Mouse (Mus musculus) lung, adult 2 months (tissue): ENCODE results near the gene Gstp1.

Source experiments
- CTCF ChIP-seq: fragments of 200-500 bp; IDR thresholded peaks from 2 replicates; pipeline ENCODE4 v1.5.1; 2011; ENCODE audit warnings: mild to moderate bottlenecking, low read length, control low read depth; ENCODE audit not compliant: insufficient read depth
- POLR2A ChIP-seq: fragments of 200-500 bp; IDR thresholded peaks from 2 replicates; pipeline ENCODE4 v1.6.1; 2011; ENCODE audit warnings: low read depth, mild to moderate bottlenecking, control low read depth, low read length, borderline replicate concordance; ENCODE audit errors: extremely low read depth

DNA sequence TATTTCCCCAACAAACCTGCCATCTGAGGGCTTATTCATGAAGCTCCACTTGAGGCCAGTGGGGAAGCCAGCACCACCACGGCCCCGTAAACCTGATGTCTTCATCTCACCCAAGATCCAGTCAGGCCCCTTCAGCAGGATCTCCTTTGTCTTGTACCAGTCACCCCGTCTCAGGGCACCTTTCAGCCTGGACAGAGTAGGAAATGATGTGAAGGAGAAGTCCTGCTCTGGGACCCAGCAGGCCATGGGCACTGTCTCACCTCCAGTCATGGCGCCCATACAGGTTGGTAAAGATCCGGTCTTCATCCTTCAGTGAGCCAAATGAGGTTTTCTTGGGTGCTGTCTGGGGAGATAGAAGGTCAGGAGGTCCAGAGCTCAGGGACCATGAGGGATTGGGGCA, 26.7 kb downstream of the Gstp1 start:
- TF ChIP-seq CTCF = no peak
- TF ChIP-seq POLR2A = no peak
